Mouse (Mus musculus): ENCODE data around the gene Pcolce2.

DNA sequence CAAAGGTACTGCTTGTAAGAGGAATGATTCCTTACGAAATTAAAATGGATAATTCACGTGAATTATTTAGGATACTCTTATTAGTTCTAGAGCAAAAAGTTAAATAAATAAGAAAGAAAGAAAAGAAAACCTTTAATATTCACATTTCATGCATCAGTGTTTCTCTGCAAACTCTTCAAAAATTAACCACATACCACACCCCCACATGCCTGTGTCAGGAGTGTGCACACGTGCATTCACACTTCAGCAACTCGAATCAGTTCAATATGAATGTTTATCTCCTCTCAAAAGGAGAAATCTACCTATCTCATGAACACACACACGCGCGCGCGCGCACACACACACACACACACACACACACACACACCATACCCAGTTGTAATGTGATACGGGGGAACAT lies 43.3 kb downstream of the Pcolce2 start:
- no peak for TF ChIP-seq CTCF (IDR thresholded peaks at IDR 0.05; ENCODE audit: borderline replicate concordance, control insufficient read depth, extremely low read depth, insufficient read depth, low read length, poor library complexity)
- no peak for TF ChIP-seq POLR2A (IDR thresholded peaks at IDR 0.05; ENCODE audit: control insufficient read depth, extremely low read depth, insufficient read depth, low read length, poor library complexity)

Measured in thymus, adult 2 months (tissue).